Mouse (Mus musculus) CD4-positive, CD25-positive, alpha-beta regulatory T cell, adult 2 months (primary cell): ENCODE results near the gene Gk5.
"Not testable (repeated sequence)": the region's sequence is repeated elsewhere in the genome, so short reads cannot be mapped to it uniquely, and the experiment has no call there.

Experiments
- DNase-seq: peaks from one replicate; pipeline ENCODE4 v3.0.0-alpha.2; 2012; ENCODE audit warnings: low read depth, low spot score

Gk5 gene

DNA sequence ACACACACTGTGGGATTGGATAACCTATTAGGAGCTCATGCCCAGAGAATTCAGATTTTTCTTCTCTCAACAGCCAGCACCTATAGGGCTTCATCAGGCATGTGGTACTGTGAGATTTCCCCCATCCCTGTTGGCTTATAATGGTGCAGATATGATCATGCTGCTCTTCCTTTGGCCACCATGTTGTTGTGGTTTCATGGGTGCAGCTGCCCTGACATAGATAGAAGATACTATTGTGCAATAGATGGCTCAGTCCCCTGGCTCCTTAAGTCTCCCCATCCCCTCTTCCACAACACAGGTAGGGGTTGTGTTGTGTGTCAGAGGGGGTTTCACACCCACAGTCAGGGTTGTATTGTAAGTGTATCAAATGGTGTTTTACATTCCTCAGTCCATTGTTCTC is 25.7 kb downstream of the Gk5 start:
- no peak for DNase-seq

DNA sequence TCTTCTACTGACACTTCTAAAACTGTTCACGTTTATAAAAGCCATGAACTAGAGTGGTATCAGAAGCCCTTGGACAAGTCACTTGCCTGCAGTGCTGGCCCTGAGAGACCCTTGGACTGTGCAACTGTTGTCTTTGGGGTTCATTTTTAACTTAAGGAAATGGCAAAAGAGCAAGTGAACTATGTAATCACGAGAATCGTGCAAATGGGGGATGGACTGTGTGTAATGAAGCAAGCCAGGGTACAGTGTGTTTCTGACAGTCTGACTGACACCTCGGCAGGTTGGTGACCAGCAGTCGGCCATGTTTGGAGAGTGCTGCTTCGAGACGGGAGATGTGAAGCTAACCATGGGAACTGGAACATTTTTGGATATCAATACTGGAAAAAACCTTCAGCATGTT is 33.6 kb downstream of the Gk5 start:
- no peak for DNase-seq

DNA sequence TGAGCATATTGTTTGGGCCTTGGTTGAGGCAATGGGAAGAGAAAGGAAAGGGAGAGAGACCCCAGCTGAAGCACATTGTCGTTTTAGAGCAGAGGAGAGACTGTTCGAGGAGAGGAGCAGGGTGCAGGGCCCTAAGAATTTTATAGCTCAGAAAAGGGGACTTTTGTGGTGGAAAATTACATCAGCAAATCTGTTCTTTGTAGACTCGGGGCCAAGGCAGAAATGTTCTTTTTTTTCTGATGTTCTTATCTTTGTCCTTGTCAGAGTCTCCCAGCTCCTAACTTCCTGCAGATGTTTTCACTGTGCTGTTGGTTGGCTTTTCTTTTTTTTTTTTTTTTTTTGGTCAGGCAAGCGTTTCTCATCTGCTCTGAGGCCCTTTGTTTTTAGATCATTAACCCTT is 39.3 kb downstream of the Gk5 start:
- DNase-seq: no peak

DNA sequence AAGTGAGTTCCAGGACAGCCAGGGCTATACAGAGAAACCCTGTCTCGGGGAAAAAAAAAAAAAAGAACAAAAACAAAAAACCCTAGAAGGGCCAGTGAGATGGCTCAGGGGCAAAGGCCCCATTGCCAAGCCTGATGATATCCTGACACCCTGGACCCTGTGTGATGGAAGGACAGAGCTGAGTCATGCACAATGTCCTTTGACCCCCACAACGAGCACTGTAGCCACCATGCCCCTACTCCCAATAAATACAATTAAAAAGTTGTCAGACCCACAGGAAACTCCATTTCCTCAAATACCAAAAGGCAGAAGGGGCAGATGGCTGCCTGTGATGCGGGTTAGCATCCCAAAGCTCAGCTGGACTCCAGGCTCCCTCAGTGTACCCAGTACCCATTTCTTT is 39.9 kb downstream of the Gk5 start:
- DNase-seq: no peak

DNA sequence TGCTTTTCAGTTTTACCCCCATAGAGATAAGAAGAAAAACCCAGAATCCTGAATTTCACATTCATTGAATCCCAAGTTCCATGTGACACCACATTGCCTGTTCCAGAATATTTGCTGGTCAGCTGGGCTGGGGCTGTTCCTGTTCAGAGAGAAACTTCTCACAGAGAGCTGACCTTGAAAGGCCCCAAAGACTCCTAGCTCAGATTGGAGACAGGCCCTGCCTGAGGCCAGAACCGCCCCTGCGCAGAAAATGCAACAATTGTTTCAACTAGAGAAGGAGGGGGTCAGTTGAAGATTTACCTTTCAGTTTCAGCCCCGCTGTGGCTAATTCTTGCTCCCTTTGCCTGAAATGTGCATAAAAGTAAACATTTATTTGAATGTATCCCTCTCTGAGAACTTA is 41.6 kb downstream of the Gk5 start:
- no peak for DNase-seq

DNA sequence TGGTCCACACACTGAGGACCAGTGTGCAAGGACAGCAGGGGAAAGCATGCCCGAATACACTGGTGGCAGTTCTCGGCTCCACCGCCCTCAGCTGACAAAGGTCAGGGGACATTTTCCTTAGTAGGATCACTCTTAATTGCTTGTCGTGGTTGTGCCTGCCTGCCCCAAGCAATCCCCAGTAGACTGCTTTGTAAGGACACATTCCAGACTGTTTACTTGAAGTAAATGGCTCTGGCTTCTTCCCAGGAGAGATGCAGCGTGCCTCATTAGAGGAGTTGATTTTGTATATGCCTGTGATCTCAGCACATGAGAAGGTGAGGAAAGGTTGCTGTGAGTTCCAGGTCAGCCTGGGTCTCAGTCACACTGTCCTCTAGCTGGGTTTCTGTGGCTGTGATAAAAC is 43.3 kb downstream of the Gk5 start:
- DNase-seq: no peak

DNA sequence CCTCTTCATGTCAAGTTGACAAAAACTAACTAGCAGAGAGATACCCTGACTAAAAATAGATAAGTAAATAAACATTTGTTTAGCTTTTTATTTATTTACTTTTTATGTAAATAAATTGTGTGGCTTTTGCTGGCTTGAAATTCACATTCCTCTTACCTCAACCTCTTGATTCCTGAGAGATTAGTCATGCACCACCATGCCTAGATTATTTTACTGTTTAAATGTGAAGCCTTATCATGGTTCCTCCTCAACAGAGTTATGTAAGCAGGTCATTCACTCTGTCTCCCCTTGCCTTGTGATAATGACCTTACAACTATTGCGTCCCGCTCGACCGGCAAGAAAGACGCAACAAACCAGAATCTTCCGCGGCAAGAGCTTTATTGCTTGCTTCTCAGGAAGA is 44.3 kb downstream of the Gk5 start:
- no peak for DNase-seq

DNA sequence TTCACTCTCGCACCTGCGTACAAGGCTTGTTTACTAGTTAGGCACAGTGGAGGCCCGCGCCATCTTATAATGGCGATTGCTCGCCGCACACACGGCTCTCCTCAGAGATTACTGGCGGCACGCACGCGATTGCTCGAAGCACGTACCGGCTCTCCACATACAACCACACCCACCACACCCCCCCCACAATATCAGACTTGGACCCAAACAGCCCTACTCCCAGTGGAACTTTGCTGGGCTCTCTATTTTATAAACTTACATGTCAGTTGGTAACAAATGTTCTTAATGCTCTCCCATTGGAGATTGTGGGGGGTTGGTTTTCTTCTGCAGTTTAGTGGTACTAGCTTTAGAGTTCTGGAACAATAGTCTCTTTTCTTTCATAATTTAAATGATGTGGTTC is 44.8 kb downstream of the Gk5 start:
- DNase-seq: not testable (repeated sequence)

DNA sequence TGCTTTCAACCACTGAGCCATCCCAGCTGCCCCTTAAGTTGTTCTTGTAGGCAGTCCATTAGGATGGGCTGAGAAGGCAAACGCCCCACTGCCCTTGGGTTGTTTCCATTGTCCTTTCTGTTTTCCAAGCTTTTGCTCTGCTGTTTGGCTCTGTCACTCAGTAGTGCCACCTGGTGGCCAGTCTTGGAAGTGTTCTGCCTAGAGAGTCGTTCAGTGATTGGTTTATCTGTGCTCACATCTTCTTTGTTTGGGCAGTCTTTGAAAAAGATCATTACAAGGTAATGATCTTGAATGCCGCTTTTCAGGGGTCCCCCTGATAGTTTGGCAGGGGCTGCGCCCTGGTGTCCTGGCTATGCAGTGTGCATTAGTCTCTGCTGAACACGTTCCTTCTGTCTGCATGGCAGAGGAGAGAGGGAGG is 48.0 kb downstream of the Gk5 start:
- peak; percentile 81 for DNase-seq

DNA sequence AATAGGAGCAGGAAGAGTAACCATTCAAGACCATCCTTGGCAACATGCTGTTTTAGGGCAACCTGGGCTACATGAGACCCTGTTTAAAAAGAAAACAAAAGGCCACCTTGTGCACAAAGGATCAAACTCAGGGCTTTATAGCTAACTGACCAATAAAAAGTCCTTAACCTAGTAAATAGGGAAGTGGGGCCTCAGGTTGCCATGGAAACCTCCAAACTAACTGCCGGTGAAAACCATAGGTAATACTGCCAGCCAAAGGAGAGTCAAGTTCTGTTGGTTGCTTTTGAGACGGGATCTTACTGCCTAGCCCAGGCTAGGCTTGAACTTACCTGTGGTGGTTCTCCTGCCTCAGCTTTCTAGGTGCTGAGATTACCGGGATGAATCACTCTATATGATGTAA is 51.4 kb downstream of the Gk5 start:
- DNase-seq: no peak

DNA sequence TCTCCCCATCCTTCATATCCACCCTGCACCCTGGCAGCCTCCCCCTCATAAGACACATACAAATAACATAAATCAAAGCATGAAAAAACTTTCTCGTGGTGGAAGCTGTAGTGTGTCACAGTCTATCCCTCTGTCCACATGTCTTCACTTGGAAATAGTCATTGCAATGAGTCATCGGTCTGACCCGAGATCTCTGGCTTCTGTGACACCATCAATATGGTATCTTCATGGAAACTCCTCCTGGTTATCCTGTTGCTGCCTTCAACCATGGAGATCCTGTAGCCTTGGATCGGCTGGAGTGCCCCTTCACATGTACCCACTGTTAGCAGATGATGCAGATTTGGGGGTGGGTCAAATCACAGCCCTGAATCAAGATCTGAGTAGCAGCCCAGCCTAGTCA is 65.7 kb downstream of the Gk5 start:
- DNase-seq: no peak

DNA sequence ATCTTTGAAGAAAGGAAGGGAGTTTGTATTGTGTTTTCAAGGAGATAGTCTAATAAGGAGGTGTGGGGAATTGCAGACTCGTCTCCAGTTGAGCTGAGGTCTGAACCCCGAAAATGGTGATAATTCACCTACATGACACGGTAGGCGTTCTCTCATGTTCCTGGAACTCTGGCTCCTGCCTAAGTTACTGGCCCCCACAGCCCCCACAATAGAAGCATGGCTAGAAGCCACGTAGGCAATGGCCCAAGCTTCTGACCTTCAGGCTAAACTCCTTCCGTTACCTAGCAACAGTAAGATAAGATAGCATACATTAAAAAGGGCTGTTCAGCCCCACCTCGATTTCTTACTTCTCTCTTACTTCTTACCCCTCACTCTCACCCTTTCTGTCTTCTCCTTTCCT is 67.5 kb downstream of the Gk5 start:
- no peak for DNase-seq

DNA sequence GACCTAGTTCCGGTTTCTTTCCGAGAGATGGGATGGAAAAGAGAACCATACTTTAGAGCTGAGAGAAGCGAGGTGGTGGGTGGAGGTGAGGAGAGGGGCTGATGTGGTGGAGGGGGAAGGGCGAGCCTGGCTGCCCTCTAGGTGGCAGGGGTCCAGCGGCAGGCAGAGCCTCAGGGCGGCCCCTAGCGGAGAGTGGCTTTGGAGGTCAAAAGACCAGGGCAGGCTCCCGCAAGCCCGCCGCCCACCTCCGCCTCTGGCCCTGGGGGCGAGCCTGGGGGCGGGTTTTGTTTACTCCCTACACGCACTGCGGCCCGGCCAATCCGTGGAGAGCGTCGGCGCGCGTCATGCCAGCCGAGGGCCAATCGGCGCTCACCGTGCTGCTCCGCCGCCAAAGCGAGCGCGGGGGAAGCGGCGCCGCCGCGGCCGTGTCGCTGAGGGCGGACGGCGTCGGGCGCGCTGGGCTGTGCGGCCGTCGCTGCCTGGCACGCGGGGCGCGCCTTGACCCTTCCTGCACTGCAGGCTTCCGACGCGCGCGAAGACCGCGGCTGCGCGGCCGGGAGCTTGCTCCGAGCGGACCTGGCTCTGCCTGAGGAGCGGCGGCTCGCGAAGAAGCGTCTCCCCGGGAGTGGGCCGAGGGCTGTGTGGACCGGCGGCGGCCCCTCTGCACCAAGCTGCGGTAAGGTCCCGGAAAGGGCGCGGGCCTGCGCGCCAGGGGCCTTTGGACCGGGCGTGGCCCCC is 76.9 kb downstream of the Gk5 start, which contains the start of gene Tfdp2:
Gene Tfdp2, plus strand, starts transcription at position 391 of the 738 bp plus-strand sequence.
- peak; percentile 93 for DNase-seq

DNA sequence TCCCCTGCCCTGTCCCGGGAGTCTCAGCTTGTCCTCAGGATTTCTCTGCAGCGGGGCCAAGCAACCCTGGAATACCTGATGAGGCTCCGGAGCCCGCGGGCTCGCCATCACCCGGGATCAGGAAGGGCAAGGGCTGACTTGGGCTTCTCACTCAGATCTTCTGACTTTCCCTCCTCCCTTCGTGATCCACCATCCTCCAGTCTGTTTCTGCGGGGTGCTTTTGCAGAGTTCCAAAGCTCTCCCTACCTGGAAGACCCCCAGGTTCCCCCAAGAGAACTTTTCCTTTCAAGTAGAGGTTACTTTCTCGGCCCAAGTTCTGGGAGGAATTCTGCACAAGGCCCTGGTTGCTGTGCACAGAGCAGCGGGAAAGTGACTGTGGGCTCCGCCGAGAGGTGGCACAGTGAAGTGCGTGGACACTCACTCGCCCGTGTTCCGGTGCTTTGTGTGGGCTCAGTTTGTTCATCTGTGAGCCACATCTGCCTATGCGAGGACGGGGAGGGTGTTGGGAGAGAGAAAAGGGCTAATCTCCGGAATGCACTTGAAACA is 77.5 kb downstream of the Gk5 start:
- peak; percentile 71 for DNase-seq

DNA sequence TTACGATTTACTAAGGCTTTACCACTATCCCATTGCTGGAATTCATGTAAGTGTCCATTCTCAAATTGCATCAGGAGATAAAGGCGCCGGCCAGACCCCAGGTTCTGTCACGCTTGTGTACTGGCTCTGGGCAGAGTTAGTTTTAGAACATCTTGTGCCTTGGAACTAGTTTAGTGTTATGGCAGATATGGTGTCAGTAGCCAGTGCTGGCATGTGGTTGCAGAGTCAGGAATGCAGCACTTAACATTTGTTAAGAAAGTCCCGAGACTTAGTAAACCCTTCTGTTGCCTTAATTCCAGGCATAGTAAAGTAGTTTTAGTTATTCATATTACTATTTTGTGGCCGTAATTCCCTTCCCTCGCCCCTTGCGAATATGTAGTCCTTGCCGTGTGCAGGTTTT is 78.6 kb downstream of the Gk5 start:
- DNase-seq: no peak

DNA sequence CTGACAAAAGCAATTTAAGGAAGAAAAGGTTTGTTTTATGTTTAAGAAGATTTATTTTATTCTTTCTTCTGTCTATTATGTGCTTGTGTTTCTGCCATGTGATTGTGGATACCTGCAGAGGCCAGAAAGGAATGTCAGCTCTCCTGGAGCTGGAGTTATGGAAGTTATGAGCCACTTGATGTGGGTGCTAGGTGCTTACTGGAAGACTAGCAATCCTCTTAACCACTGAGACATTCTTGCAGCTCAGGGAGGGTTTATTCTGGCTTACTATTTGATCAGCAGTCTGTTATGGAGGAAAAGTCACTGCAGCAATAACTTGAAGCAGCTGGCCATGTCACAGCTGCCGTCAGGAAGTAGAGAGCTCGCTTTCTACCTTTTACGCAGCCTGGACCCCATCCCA is 84.5 kb downstream of the Gk5 start:
- no peak for DNase-seq

DNA sequence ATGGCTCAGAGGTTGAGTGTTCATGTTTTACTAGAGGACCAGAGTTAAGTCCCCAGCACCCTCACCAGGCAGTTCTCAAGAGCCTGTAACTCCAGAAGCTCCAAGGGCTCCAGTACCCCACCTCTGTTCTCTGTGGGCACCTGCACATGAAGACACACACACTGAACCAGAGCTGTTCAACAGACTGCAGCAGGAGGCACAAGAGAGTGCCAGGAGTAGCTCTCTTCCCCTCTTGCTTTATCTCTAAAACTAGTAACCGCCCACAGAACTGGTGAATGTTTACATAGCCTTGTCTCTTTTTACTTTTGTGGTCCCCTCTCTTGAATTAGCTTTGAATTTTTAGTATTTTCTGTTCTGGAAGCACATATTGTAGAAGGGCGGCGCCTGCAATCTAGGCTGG is 88.3 kb downstream of the Gk5 start:
- no peak for DNase-seq

DNA sequence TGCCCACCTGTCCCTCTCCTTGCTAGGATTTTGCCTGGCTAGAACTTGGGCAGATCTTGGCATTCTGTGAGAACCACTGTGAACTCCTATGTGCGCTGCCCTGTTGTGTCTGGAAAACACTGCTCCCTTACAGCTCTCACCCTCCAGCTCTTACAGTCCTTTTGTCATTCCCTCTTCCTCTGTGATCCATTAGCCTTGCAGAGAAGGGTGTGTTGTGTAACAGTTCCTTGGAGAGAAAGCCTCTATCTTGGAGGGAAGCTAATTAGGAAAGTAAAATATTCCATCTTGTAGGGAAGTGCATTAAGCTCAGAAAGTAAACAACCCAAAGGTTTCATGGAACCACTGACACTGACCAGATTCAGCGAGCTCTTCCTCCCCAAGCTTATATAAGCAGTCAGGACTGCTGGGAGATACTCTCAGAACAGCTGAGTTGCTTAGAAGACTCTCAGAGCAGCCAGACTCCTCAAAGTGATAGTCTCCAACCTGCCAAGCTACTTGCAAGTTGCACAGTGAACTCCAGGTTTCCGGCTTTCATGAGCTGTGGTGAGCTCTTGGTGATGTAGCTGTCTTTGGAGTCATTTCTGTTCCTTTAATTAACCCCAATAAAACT is 94.0 kb downstream of the Gk5 start:
- DNase-seq: no peak

DNA sequence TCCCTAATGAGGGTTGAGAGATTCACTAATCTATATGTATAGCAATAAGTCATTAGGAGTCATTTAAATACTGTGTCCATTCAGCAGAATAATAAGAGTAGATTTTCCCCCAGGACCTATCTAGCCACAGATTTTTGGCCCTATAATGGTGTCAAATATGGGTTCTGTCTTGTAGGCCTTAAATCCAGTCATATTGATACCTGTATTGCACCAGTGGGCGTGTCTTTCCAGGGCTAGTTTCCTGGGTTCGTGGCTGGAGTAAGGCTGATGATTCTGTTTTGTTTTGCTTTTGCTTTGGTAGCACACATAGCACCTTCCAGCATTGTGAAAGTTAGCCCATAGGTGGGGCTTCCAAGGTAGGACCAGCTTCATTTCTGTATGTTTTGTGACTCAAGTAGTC is 95.0 kb downstream of the Gk5 start:
- peak; percentile 7 for DNase-seq

DNA sequence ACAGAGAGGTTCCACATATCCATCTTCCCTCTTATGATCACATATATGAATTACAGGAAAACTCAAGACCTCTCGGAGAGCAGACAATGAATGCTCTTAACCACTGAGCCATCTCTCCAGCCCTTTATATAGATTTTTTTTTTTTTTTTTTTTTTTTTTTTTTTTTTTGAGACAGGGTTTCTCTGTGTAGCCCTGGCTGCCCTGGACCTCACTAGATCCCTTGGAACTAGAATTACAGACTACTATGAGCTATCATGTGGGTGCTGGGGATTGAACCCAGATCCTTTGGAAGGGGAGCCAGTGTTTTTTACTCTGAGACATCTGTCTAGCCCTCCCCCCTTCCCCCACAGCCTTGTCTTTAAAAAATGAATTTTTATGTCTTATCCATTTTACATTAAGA is 98.1 kb downstream of the Gk5 start:
- DNase-seq: no peak

DNA sequence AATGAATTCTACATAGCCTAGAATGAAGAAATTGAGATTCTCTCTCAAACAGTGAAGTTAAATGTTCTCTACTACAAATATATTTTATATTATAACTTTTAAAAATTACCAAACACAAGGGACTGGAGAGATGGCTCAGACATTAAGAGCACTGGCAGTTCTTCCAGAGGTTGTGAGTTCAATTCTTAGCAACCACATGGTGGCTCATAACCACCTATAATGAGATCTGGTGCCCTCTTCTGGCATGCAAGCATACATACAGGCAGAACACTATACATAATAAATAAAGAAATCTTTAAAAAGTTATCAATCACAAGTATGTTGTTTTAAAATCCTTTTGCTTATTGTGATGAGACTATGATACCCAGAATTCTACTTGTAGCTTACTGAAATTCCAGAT is 98.6 kb downstream of the Gk5 start:
- DNase-seq: peak; percentile 16

DNA sequence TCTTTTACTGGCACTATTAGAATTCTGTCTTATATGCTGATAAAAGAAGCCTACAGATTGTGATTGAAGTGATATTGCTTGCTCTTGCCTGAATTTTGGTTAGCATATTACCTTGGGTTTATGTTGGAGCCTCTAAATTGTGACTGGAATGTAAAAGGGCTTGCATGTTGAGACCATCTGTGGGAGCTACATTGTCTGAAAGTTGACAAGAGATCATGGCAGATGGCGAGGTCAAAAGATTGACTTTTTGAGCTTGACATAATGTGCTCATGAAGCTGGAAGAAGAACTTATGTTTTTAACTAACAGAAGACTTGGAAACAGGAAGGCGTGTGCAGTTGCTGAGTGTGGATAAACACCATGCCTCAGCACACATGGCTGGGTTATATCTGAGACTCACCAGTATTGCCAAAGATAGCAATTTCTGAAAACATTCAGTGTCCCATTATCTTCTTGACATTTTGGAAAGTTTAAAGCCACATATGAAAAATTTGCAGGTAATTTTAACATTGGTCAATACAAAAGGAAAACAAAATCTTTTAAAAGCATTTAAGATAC is 100.0 kb downstream of the Gk5 start:
- no peak for DNase-seq

DNA sequence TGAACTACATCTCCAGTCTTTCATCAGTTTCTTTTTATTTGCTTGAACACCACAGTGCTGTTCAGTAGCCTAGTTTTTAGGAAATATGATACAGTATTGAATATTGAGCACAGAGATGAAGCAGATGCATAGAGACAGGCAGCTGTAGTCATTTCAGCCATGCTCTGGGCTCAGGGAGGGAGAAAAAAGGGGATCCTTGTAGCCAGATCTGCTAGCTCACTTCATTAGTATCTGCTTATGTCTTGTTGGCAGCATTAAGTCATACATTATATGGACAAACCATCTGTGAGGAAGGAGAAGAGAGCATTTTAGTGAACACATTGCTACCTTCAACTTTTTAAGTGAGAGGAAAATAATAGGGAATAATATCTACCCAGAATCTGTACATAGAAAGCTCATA is 101.3 kb downstream of the Gk5 start:
- DNase-seq: no peak
